Mouse (Mus musculus): Measurements from ENCODE around the gene St6galnac3. TPM values are rescaled to one million over a fixed set of nuclear protein-coding genes. Genes with fewer than 3 reads are reported as not detected.

Gene St6galnac3
- polyA plus RNA-seq, 3 experiments from 2014 or later = 39.4 to 85.0 (median 71.2) TPM

GRCm38 (mm10) chr3:153733364-153734159, 8.6 kb upstream of the St6galnac3 start:
- ATAC-seq = no peak

GRCm38 (mm10) chr3:153732749-153733148, 7.8 kb upstream of the St6galnac3 start:
- ATAC-seq = no peak

GRCm38 (mm10) chr3:153732035-153732434, 7.1 kb upstream of the St6galnac3 start:
- ATAC-seq = no peak

GRCm38 (mm10) chr3:153728577-153728976, 3.6 kb upstream of the St6galnac3 start:
- ATAC-seq = no peak

- peak; percentile 39 for ATAC-seq
These were observed 1.4 kb downstream of the St6galnac3 start for GRCm38 (mm10) chr3:153723467-153724079.

GRCm38 (mm10) chr3:153721525-153721924, 3.4 kb downstream of the St6galnac3 start:
- no peak for ATAC-seq

GRCm38 (mm10) chr3:153720922-153721321, 4.1 kb downstream of the St6galnac3 start:
- peak; percentile 29 for ATAC-seq

- no peak for ATAC-seq
These were observed 4.7 kb downstream of the St6galnac3 start for GRCm38 (mm10) chr3:153720296-153720695.

- peak; percentile 42 for ATAC-seq
These were observed 5.6 kb downstream of the St6galnac3 start for GRCm38 (mm10) chr3:153719256-153719970.

- no peak for ATAC-seq
These were observed 6.2 kb downstream of the St6galnac3 start for GRCm38 (mm10) chr3:153718724-153719123.

- no peak for ATAC-seq
These were observed 7.2 kb downstream of the St6galnac3 start for GRCm38 (mm10) chr3:153717742-153718141.

GRCm38 (mm10) chr3:153715646-153716045, 9.3 kb downstream of the St6galnac3 start:
- no peak for ATAC-seq

- ATAC-seq = no peak
These were observed 14.4 kb downstream of the St6galnac3 start for GRCm38 (mm10) chr3:153710545-153710944.

GRCm38 (mm10) chr3:153707687-153708086, 17.3 kb downstream of the St6galnac3 start:
- ATAC-seq = no peak

- ATAC-seq = no peak
These were observed 18.1 kb downstream of the St6galnac3 start for GRCm38 (mm10) chr3:153706901-153707300.

- no peak for ATAC-seq
These were observed 22.9 kb downstream of the St6galnac3 start for GRCm38 (mm10) chr3:153701752-153702740.

- ATAC-seq = no peak
These were observed 23.8 kb downstream of the St6galnac3 start for GRCm38 (mm10) chr3:153701172-153701571.

- ATAC-seq = no peak
These were observed 25.9 kb downstream of the St6galnac3 start for GRCm38 (mm10) chr3:153699086-153699485.

GRCm38 (mm10) chr3:153692978-153693377, 32.0 kb downstream of the St6galnac3 start:
- ATAC-seq = no peak

- ATAC-seq = no peak
These were observed 32.7 kb downstream of the St6galnac3 start for GRCm38 (mm10) chr3:153692206-153692813.

- ATAC-seq = no peak
These were observed 33.4 kb downstream of the St6galnac3 start for GRCm38 (mm10) chr3:153691537-153691936.

- ATAC-seq = no peak
These were observed 34.4 kb downstream of the St6galnac3 start for GRCm38 (mm10) chr3:153690553-153690952.

Measured in inflammation-experienced regulatory T-cells, adult 6 months (primary cell).